Mouse (Mus musculus): ENCODE data around the gene Trappc2.

The Trappc2 gene

GRCm38 (mm10) chrX:166440036-166440615 is at the start of gene Trappc2:
Trappc2 (plus strand) TSS chrX:166440574.
- peak; percentile 5 for DNase-seq

GRCm38 (mm10) chrX:166393753-166394152 is 46.6 kb upstream of the Trappc2 start:
- no peak for DNase-seq

DNA sequence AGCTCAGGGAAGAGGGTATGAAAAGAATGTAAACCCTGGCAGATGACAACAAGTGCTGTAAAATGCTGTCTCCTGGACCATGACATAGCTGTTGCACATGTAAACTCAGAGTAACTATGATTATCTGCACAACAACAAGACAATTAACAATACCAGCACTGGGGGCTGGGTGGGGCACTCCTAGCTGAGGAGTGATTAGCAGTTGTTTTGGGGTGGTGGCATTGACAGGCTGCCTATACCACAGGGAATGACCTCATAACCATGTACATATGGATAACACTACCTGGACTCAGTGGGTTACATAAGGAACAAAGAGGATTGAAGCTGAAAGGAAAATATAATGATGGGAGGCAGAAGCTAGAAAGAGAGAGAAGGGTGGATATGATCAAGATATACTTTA is 32.5 kb upstream of the Trappc2 start:
- DNase-seq = no peak

GRCm38 (mm10) chrX:166416196-166416595 is 24.2 kb upstream of the Trappc2 start:
- no peak for DNase-seq

- DNase-seq = no peak
Measured at GRCm38 (mm10) chrX:166434812-166435211, 5.6 kb upstream of the Trappc2 start.

DNA sequence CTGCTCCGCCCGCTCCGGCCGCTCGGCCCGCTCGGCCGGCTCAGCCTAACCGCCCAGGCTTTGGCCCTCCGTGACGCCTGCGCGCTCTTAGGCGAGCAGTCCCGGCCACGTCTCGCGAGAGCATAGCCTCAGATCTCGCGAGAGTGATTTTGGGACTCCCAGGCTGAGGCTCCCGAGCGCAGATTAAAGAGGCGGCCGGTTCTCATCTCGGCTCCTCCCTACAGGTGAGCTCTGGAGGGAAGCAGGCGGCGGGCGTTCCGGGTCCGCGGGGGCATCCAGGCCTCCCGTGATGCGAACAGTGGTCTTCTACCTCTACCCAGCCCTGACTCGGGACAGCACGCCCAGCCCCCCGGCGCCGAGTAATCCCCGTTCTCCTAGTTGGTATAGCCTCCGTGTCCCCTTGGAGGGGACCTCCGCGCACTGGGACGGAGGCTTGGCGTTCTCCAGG is 266 bp downstream of the Trappc2 start, which contains the start of gene Ofd1:
Gene Ofd1, minus strand, starts transcription at position 89 of the 448 bp plus-strand sequence.
- peak; percentile 88 for DNase-seq

GRCm38 (mm10) chrX:166444552-166444951 is 4.2 kb downstream of the Trappc2 start:
- no peak for DNase-seq

DNA sequence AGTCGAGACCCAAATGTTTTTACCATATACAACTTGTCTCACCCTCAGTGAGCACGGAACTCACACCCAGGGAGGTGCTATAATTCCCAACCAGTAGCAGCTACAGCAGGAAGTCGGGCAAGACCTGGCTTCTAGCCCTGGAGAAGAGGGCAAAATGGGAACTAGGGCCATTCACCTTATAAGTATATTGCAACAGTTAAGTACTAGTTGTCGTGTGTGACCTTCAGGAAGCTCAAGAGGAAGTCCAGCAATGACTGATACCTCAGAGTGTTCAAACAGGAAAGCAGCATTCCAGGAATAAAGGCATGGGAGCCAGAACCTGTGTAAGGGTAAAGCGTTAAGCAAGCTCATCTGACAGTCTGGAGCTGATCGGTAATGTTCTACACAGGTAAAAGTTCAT is 13.2 kb downstream of the Trappc2 start:
- no peak for DNase-seq

GRCm38 (mm10) chrX:166454331-166454730 is 14.0 kb downstream of the Trappc2 start:
- no peak for DNase-seq

DNA sequence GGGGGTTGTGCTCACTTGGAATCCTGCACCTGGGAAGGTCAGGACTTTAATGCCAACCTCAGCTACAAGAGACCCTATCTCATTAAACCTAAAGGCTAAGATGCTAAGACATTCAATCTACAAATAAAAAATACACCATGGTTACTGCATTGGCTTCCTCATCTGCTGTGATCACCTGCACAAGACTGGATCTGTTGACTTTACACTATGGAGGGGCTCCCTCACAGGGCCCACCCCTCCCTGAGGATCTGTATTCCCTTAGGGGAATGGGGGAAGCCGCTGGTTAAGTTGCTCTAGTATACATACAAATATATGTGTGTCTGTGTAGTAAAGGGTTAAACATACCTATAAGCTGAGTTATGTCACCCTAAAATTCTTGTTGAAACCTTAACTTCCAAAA is 15.2 kb downstream of the Trappc2 start:
- no peak for DNase-seq

GRCm38 (mm10) chrX:166468321-166468720 is 27.9 kb downstream of the Trappc2 start:
- no peak for DNase-seq

DNA sequence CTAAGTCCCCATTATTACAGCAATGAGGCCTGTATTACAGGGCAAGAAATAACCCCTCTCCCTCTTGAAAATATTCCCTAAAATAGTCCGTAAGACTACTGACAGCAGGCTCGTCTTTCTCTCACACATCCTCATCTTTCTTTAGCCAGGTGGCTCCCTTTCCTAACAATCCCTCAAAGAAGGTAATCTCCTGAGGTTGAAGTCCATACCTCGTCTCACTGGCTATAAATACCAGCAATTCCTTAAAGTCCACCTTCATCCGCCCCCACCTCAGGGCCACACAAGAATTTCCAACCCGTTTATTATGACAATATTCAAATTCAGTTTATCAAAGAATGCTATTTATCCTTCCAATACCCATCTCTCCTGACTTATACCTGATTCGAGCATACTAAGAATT is 32.2 kb downstream of the Trappc2 start:
- DNase-seq = no peak

DNA sequence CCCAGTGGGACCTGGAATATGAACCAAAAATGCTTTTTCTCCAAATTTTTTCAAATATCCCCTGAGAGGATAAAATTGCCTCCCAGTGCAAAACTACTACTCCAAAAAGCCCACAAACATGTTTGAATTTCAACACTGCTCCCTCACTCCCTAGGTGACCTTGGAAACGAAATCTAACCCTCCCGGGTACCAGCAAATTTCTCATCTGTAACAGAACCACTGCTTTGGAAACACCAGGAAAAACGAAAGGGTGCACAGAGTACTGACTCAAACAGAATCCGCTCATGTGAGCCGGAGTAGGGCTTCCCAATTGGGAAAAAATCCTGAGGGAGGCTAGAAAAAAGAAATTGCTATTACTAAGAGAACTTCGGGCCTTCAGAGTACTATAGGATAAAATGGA is 37.0 kb downstream of the Trappc2 start:
- no peak for DNase-seq

GRCm38 (mm10) chrX:166478631-166479364 is 38.4 kb downstream of the Trappc2 start:
- DNase-seq = no peak

DNA sequence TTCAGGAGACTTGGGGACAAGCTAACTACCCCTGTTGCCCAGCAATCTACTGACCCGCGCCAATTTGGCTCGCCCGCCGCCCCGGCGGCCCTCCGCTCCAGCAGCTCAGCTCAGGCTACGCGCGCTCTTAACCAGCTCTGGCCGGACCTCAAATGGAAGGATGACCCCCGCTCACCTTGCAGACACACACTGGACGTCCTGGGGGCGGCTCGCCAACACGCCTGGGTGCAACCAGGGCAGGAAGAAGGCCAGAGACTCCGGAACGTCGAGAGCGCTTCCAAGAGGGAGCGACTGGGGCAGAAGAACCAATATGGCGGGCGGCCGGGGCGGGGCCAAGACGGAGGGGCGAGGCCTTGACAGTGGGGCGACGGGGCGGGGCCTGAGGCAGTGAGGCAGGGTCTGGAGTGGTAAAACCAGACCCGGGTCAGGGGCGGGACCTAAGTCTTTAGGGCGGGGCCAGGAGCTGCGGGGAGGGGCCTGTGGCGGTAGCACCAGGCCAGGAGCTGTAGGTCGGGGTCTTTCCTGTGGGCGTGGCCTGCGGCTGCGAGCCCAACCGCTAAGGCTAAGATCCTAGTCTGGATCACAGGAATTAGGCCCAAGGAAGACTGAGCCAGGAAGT is 39.1 kb downstream of the Trappc2 start, which contains the start of gene Rab9:
Gene Rab9, minus strand, starts transcription at position 503 of the 619 bp plus-strand sequence.
- DNase-seq = peak; percentile 88

DNA sequence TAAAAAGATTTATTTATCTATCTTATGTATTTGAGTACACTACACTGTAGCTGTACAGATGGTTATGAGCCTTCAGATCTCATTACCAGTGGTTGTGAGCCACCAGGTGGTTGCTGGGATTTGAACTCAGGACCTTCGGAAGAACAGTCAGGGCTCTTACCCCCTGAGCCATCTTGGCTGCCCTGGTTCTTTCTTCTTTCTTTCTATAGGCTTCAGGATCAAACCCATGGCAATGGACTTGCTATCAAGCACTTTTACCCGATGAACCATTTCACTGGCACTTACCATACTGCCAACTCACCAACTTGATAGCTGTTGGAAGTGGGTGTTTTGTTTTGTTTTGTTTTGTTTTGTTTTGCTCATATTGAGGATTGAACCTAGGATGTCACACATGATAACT is 54.7 kb downstream of the Trappc2 start:
- DNase-seq = no peak

- DNase-seq = peak; percentile 2
Measured at GRCm38 (mm10) chrX:166497771-166498170, 57.4 kb downstream of the Trappc2 start.

DNA sequence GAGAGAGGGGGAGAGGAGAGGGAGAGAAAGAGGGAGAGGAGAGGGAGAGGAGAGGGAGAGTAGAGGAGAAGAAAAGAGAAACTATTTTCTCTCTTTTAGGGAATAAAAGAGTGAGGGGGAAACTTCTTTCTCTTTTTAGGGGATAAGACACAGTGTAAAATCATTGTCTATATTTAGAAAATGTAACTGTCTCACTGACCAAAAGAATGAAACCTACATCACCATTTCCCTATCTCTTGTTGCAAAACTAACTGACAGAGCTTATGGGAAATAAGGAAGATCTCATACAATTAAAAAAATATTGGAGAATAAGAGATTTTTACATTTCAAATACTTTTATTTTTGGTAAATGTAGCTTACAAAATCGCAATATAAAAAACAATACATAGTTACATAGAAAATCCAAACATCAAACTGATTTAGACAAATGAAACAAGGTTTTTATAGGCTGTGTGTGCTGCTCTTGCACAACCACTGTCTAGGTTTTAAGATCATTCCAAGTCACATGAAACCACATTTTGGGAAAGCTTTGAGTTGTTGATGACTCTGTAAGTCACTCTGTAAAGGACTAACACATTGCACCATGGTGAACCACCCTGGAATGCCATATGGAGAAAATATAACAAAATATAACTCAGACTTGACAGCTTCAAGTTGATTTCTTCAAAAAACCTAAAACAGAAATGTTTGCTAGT is 59.3 kb downstream of the Trappc2 start:
- no peak for DNase-seq
